Mouse (Mus musculus): ENCODE measurements around the gene Sh2d1b2. TPM values are rescaled to one million over a fixed set of nuclear protein-coding genes. Genes with fewer than 3 reads are reported as not detected.

The Sh2d1b2 gene
- total RNA-seq, 1 experiment from 2014 or later: not detected

DNA sequence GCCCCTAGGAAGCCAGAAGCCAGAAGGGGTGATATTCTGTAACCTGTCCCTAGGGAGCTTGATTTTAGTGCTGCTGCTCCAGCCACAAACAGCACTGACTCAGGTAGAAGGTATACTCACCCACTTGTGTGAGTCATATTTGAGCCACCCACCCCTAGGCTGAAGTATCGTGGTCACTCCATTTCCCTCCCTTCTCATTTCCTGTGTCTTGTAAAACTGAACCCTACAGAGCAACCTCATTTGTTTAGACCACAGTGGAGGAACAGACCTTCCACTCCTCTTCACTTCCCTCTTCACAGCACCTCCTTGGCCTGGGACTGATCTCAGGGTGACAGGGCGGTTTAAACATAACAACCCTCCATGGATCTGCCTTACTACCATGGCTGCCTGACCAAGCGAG, 44.5 kb downstream of the Sh2d1b2 start, which contains the start of gene Sh2d1b1:
Gene Sh2d1b1 (plus strand): TSS at position 305 of the 400 bp plus-strand sequence.
- DNase-seq: no peak

DNA sequence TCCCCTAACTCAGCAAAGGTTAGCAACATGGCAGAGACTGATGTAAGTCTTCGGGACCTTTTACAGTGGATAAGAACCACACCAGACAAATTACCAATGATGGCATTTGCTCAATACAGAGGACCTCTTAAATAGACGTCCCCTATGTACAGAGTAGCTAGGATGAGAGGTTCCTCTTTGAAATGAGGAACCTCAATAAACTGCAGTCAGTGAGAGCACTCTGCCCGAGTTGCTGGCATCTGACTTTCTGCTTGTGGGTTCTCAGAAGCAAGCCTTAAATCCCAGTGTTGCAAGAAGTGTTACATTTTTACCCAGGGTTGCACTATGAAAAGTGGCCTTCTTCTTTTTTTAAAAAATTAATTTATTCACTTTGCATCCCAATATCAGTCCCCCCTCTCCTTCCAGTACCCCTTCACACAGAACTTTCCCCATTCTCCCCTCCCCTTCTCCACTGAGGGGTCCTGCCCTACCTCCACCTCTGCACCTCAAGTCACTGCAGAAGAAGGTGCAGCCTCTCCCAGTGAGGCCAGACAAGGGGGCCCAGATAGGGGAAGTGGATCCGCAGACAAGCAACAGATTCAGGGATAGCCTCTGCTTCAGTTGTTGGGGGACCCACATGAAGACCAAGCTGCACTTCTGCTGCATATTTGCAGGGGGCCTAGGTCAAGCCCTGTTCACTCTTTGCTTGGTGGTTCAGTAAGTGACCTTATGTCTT, 50.0 kb downstream of the Sh2d1b2 start:
- DNase-seq: no peak

DNA sequence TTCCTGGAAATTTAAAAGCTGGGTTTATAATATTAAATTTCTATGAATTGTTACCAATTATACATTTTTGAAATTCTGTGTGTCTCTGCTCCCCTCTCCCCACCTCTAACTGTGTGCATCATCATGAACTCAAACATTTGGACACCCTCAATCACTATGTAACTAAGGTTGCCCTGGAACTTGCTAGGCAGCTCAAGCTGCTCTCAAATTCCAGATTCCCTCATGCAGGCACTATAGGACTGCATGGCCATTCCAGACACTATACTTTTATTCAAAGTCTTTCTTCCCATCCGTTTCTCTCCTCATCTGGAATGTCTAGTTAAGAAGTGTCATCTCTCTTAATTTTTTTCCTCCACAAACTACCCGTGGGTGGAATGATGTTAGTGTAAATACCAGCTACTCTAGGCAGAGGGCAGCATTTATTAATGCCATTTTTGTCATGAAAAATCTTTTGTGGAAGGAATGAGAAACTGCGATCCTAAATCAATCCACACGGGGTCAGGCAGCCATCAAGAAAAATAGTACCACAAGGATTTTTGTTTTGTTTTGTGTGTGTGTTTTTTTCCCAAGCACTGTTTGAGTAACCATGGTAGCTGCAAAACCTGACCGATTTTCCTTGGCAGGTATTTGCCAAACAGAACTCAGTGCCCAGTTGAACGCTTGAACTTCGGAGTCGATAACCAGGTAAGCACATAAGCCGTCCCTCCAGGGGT, 59.8 kb downstream of the Sh2d1b2 start:
- DNase-seq: no peak

DNA sequence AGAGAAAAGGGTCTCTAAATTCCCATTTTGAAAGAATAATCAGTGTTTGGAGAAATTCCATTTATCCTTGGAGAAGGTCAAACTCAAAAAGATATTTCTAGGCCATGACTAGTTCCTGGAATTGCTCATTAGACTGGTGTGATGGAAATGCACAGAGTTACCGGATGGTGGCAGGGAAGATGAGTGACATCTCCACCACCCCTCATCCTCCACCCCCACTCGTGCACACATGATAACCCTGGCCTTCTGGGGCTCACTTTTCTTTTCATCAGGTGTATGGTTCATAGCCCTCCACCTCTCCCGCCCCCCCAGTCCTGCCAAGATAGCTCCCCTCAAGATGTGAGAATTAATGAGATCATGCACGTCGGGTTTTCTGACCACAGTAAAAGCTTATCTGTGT, 60.7 kb downstream of the Sh2d1b2 start:
- no peak for DNase-seq

DNA sequence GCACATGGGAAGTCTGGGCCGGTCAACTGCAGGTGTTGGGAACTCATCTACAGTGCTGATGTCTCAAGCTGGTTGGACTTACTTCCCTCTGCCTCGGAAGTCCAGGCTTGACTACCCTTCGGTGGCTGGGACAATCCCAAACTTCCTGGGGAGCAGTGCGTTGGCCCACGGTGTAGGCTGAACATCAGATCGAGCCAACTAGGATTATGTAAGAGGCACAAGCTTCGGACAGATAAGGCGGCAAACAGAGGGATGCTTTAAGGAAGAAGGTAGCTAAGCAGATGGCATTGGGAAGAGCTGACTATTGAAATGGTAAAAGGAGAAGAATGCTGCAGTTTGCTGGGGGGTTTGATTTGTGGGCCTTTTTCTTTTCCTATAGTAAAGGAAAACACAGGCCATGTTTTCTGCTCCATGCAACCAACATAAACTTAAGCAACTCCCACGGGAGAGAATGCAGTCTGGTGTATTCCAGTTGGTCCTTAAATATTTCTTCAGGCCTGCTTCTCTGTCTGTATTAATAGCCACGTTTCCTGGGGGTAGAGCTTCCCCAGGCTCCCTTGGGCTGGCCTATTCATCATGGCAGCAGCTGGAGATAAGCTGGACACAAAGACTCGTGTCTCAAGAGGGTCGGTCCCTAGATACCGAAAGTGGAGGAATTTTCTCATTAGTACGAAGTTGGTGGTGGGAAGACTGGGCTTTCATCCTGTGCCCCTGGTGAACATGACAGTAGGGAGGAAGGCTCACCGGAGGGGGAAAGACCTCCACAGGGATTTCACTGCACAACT, 62.4 kb downstream of the Sh2d1b2 start:
- DNase-seq: no peak

DNA sequence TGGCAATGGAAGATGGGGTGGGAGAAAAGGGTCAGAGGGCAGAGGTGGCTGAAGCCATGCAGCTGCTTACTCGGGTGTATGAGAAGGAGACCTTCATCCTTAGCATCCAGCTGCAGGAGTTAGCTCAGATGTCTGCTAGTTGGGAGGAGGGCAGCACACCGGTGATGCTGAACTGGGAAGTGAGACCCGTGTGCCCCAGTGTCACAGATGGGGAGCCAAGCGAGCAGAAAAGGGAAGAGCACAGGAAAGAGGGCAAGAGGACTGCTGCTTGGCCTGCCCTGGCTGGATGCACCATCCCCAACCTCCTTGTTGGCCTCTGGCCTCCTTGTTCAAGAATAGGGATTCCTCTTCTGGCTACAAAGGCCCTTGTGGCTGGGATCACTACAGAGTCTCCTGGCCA, 66.9 kb downstream of the Sh2d1b2 start:
- no peak for DNase-seq

DNA sequence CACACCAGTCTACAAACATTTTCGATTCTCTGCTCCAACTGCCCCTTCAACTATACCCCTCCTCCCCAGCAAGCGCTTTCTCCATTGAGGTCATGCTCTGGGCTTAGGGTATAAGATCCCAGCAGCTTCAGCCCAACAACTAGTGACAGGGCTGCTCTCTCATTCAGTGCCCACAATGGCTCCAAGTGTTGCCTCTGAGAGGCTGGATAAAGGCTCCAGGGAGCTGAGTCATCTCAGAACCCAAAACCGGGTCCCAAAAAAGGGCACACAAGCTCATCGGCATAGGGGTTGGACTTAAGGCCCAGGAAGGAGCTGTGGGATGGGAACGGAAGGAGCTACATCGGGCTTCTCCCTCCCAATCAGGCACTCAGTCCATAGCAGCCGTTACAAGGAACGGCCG, 69.1 kb downstream of the Sh2d1b2 start:
- no peak for DNase-seq

DNA sequence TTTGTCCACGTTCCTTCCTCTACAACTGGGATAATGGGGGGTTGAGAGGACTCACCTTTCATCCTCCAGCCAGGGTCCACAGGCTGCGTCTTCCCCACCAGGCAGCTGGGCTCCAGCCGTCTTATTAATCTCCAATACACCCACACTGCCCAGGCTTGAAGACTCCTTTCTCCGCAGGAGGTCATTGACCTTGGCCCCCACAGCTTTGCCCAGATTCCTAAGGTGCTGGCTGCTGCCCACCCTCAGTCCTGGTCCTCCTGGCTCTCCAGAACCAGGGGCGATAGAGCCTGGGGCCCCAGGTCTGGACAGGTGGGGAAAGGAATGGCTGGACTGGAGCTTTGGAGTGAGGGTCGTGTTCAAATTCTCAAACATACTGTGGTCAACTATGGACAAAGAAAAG, 69.9 kb downstream of the Sh2d1b2 start:
- DNase-seq: no peak

DNA sequence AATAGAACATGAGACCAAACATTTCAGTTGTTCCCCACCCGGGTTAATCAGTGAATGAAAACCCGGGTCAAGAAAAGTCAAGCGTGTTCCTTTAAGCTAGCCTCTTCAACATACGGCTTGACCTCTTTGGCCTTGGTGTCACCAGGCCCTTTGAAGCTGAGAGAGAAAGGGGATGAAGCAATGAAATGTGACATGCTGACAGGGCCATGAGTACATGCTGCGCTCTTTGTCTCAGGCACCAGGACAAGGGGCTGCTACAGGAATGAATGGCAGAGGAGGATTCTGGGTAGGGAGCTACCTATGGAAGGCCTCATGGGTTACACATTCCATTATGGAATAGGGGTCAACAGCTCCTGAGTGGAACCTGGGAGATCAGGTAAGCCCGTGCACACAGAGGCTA, 70.6 kb downstream of the Sh2d1b2 start:
- DNase-seq: no peak

Other genes starting within 250 kb of the Sh2d1b2 start
- gene Ddr2, start 122.0 kb upstream of the Sh2d1b2 start, total RNA-seq (2021): 11.0 and 13.2 TPM in 2 replicates
- 45.6 and 47.1 TPM in 2 replicates for gene Uap1, start 57.8 kb upstream of the Sh2d1b2 start, total RNA-seq (2021)
- gene Uhmk1, start 17.4 kb upstream of the Sh2d1b2 start, total RNA-seq (2021): 65.0 and 68.4 TPM in 2 replicates
- gene Sh2d1b1, start 44.6 kb downstream of the Sh2d1b2 start, total RNA-seq (2021): 0.39 TPM in 1 of 2 replicates, not detected in the other
- 6.9 and 11.7 TPM in 2 replicates for gene Gm7694, start 73.6 kb downstream of the Sh2d1b2 start, total RNA-seq (2021)
- gene Spata46, start 76.1 kb downstream of the Sh2d1b2 start, total RNA-seq (2021): not detected in 2 replicates